Mouse (Mus musculus): Measurements from ENCODE around the gene Eef1akmt2. TPM values are rescaled to one million over a fixed set of nuclear protein-coding genes. Genes with fewer than 3 reads are reported as not detected.

Gene Eef1akmt2
- polyA plus RNA-seq, 1 experiment from 2014 or later = 64.9 TPM

DNA sequence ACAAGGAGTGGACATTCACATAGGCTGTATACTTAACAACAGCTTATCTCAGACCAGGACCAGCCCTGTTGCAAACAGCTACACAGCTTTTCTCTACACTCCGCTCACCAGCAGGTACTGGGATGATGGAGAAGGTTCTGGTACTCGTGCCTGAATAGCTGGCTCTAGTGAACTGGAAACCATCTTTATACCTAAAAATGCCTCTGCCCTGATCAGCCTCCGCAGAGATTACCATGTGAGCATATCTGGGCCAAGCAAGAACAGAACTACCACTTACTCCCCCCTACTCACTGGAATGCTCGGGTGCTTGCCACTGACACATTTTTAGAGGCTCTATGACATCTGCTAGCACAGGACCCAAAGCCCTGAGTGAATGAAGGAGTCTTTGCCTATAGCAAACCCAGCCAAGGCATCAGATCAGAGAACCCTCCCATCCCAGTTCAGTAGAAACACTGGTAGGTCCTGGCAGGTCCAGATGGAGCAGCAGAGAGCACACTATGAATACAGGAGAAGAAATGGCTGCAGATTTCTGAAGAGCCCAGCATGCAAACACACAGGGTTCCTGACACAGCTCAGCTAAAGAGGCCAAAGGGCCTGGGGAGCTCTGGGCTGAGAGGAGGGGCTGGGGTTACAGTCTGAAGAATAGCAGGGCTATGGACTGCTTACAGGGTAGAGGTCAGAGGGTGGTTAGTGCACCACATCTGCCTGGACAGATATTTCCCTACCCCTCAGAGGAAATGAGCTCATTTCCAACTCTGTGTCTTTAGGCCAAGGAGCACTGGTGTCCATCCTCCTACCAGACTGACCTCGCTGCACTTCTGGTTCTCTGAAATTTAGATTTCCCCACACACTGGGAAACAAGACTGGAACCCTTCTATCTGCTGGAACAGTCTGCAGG, 53.1 kb downstream of the Eef1akmt2 start:
- 83% methylated on average over 5 of the region's 5 CpGs for WGBS
- no peaks in the 10 kb centered on the region for H3K36me3 ChIP-seq (ENCODE audit: insufficient read depth, low read length)
- no peak overlapping the region for H3K4me2 ChIP-seq (replicated peaks; ENCODE audit: low read depth, low read length)
- H3K9ac ChIP-seq (replicated peaks; ENCODE audit: low read length) = no peak overlapping the region
- no peaks in the 10 kb centered on the region for H3K9me3 ChIP-seq (ENCODE audit: low read length)
- 0 out of 2 replicates have a peak, but pooled peaks have one; percentile 10 for ATAC-seq (ENCODE audit: low FRiP score, low TSS enrichment)
- no peak overlapping the region for H3K4me3 ChIP-seq (ENCODE audit: low read length)
- peaks cover 35% of the 10 kb centered on the region for H3K4me1 ChIP-seq (ENCODE audit: insufficient read depth, low read length)
- H3K27me3 ChIP-seq (ENCODE audit: insufficient read depth, low read length) = no peaks in the 10 kb centered on the region
- H3K27ac ChIP-seq (ENCODE audit: low read length) = peak overlapping the region; percentile 25; the same call in 1 of the 2 replicates

DNA sequence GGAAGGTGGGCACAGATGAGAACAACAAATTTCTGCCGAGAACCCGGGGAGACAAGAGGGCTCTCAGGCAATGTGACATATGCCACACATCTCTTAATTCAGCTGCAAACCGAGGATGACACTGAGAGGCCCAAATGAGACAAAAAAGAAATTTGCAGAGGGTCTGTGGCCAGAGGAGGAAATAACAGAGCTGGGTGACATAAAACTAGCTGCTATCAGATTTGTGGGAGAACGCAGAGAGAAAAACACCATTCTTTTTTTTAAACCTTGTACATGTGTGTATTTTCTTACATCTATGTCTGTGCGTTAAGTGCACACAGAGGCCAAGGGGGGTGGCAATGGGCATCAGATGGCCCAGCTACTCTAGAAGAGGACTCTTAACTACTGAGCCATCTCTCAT, 57.3 kb downstream of the Eef1akmt2 start:
- H3K9ac ChIP-seq (replicated peaks; ENCODE audit: low read length) = no peak overlapping the region
- H3K4me3 ChIP-seq (ENCODE audit: low read length) = no peak overlapping the region
- no peaks in the 10 kb centered on the region for H3K9me3 ChIP-seq (ENCODE audit: low read length)
- no peak overlapping the region for H3K4me2 ChIP-seq (replicated peaks; ENCODE audit: low read depth, low read length)
- H3K27me3 ChIP-seq (ENCODE audit: insufficient read depth, low read length) = no peaks in the 10 kb centered on the region
- no peaks in the 10 kb centered on the region for H3K36me3 ChIP-seq (ENCODE audit: insufficient read depth, low read length)
- no peak overlapping the region for H3K27ac ChIP-seq (ENCODE audit: low read length)
- 90% methylated on average over 5 of the region's 5 CpGs for WGBS
- ATAC-seq (ENCODE audit: low FRiP score, low TSS enrichment) = no peak
- H3K4me1 ChIP-seq (ENCODE audit: insufficient read depth, low read length) = peaks cover 23% of the 10 kb centered on the region

DNA sequence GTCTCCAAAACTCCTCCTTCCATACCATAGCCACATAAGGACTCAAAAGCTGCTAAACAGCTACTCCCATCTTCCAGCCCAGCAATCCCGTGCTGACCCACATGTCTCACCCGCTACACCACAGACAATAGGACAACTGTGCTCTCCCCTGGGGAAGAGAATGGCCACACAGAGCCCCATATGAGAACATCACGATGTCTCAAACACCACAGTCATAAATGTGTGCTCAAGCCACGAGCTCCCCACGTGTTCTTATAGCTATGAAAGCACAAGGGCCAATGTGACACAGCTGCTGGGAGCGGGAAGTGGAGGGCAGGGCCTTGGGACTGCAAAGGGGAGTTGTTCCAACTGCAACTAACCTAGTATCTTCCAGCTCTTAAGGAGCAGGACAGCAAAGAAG, 59.0 kb downstream of the Eef1akmt2 start:
- Histone ChIP-seq H3K27ac (ENCODE audit: low read length) (no peak overlapping the region), H3K27me3 (ENCODE audit: insufficient read depth, low read length) (no peaks in the 10 kb centered on the region), H3K4me2 (replicated peaks; ENCODE audit: low read depth, low read length) (no peak overlapping the region), H3K9me3 (ENCODE audit: low read length) (no peaks in the 10 kb centered on the region), H3K4me3 (ENCODE audit: low read length) (no peak overlapping the region), H3K4me1 (ENCODE audit: insufficient read depth, low read length) (peaks cover 16% of the 10 kb centered on the region), H3K9ac (replicated peaks; ENCODE audit: low read length) (no peak overlapping the region), H3K36me3 (ENCODE audit: insufficient read depth, low read length) (no peaks in the 10 kb centered on the region)
- ATAC-seq (ENCODE audit: low FRiP score, low TSS enrichment) = 0 out of 2 replicates have a peak, but pooled peaks have one; percentile 32
- WGBS = 53% methylated on average over 6 of the region's 6 CpGs

DNA sequence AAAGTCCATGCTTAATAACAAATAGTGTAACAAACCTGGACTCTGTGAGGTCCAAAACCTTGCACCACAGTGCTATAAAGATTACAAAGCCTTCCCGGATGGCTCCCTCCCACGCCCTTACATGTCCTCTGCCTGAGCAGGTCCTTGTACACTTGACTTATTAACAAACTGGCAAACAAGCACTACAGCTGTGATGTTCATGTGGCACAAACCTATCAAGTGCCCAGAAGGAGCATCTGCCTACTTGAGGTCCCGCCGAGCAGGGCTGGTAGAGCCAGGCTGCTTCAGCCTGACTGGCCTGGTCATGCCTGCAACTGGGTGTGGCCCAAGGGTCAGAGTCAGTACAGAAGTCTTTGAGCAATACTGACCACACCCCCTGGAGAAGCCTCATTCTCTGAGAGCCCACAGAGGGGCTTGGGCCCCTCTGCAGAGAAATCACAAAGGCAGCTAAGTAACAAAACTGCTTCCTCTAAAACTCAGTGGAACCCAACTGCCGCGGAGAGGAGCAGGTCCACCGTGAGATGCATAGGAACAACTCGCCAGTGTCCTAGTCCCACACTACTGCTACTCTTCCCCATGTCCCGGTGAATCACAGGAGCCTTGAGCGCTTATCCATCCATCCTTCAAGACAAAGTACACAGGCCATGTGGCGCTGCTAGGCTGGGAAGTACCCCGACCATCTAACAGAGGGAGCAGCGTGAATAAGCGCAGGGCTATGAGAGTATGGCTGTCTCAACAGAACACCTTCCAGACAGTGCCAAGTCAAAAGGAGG, 61.8 kb downstream of the Eef1akmt2 start:
- peaks cover 32% of the 10 kb centered on the region for H3K4me1 ChIP-seq (ENCODE audit: insufficient read depth, low read length)
- no peak overlapping the region for H3K9ac ChIP-seq (replicated peaks; ENCODE audit: low read length)
- H3K27ac ChIP-seq (ENCODE audit: low read length) = no peak overlapping the region
- no peak overlapping the region for H3K4me2 ChIP-seq (replicated peaks; ENCODE audit: low read depth, low read length)
- ATAC-seq (ENCODE audit: low FRiP score, low TSS enrichment) = no peak
- 85% methylated on average over 14 of the region's 14 CpGs for WGBS
- H3K36me3 ChIP-seq (ENCODE audit: insufficient read depth, low read length) = no peaks in the 10 kb centered on the region
- no peak overlapping the region for H3K4me3 ChIP-seq (ENCODE audit: low read length)
- no peaks in the 10 kb centered on the region for H3K27me3 ChIP-seq (ENCODE audit: insufficient read depth, low read length)
- no peaks in the 10 kb centered on the region for H3K9me3 ChIP-seq (ENCODE audit: low read length)

DNA sequence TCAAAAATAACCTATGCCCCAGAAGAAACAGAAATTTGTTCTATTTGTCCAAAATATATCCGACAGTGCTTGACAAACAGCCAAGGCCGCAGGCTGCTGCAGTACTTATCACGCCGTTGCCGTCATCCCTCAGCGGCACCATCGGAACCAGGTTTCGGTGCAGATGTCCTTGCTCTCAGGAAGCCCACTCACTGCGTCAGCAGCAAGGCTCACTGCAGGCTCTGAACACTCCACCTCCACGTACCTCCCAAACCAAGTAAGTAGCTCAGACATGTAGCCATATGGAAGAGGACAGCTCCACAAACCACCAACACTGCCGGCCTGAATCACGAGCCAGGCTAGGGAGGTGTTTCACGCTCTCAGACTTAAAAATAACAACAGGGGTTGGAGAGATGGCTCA, 63.6 kb downstream of the Eef1akmt2 start:
- Histone ChIP-seq H3K9me3 (ENCODE audit: low read length) (no peaks in the 10 kb centered on the region), H3K27ac (ENCODE audit: low read length) (no peak overlapping the region), H3K4me2 (replicated peaks; ENCODE audit: low read depth, low read length) (no peak overlapping the region), H3K36me3 (ENCODE audit: insufficient read depth, low read length) (no peaks in the 10 kb centered on the region), H3K27me3 (ENCODE audit: insufficient read depth, low read length) (no peaks in the 10 kb centered on the region), H3K9ac (replicated peaks; ENCODE audit: low read length) (no peak overlapping the region), H3K4me3 (ENCODE audit: low read length) (no peak overlapping the region), H3K4me1 (ENCODE audit: insufficient read depth, low read length) (peaks cover 42% of the 10 kb centered on the region)
- 91% methylated on average over 13 of the region's 13 CpGs for WGBS
- ATAC-seq (ENCODE audit: low FRiP score, low TSS enrichment) = no peak

DNA sequence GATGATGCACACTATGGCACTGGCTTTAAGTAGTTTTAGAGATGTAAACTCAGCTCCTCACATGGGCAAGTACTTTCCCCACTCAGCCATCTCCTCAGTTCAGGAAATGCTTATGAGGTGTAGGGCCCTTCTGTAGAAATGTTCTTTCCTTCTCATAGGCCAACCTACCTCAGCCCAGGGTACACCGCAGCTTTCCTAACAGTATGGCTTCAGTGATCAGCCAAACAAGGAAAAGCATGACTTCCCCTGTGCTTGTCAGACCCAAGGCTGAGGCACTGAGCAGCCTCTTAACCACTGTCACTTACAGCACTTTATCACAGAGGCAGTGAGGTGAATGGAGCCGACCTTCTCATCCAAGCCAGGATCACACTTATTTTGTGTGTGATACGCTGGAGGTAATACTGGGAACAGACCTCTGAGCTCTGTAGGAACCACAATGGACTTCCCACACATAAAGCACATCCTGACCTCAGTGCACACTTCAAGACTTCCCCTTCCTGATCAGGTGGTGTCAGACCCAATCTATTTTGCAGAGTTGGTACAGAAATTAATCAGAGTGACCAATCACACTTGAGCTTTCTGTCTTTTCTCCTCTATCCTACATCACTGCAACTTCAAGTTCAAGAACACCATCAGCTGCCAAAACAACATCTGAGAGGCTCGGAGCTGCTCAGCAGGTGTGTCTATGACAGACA, 64.8 kb downstream of the Eef1akmt2 start:
- Histone ChIP-seq H3K4me1 (ENCODE audit: insufficient read depth, low read length) (peaks cover 39% of the 10 kb centered on the region), H3K36me3 (ENCODE audit: insufficient read depth, low read length) (no peaks in the 10 kb centered on the region), H3K27ac (ENCODE audit: low read length) (peak overlapping the region; percentile 46; the same call in 1 of the 2 replicates), H3K9me3 (ENCODE audit: low read length) (no peaks in the 10 kb centered on the region), H3K9ac (replicated peaks; ENCODE audit: low read length) (no peak overlapping the region), H3K27me3 (ENCODE audit: insufficient read depth, low read length) (no peaks in the 10 kb centered on the region), H3K4me2 (replicated peaks; ENCODE audit: low read depth, low read length) (no peak overlapping the region), H3K4me3 (ENCODE audit: low read length) (no peak overlapping the region)
- WGBS = 81% methylated on average over 4 of the region's 4 CpGs
- no peak for ATAC-seq (ENCODE audit: low FRiP score, low TSS enrichment)

DNA sequence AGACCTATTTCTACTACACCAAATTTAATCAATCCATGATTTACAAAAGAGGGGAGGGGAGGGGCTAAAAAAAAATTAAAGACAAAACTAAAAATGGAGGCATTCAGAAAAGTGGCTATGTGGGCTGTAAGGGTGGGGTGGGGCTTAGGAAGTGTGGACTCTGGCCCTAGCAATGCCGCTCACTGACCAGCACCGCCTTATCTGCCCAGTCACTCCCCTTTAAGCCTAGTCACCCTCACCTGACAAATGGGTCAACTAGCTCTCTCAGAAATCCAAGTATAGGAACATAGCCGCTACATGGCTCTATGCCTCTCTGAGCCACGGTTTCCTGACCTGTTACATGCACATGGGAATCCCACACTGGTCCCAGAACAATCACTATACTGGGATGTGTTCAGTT, 65.5 kb downstream of the Eef1akmt2 start:
- Histone ChIP-seq H3K9ac (replicated peaks; ENCODE audit: low read length) (no peak overlapping the region), H3K9me3 (ENCODE audit: low read length) (no peaks in the 10 kb centered on the region), H3K27ac (ENCODE audit: low read length) (peak overlapping the region; percentile 67), H3K4me3 (ENCODE audit: low read length) (no peak overlapping the region), H3K36me3 (ENCODE audit: insufficient read depth, low read length) (no peaks in the 10 kb centered on the region), H3K4me1 (ENCODE audit: insufficient read depth, low read length) (peaks cover 39% of the 10 kb centered on the region), H3K4me2 (replicated peaks; ENCODE audit: low read depth, low read length) (no peak overlapping the region), H3K27me3 (ENCODE audit: insufficient read depth, low read length) (no peaks in the 10 kb centered on the region)
- WGBS = 84% methylated on average over 4 of the region's 4 CpGs
- no peak for ATAC-seq (ENCODE audit: low FRiP score, low TSS enrichment)

DNA sequence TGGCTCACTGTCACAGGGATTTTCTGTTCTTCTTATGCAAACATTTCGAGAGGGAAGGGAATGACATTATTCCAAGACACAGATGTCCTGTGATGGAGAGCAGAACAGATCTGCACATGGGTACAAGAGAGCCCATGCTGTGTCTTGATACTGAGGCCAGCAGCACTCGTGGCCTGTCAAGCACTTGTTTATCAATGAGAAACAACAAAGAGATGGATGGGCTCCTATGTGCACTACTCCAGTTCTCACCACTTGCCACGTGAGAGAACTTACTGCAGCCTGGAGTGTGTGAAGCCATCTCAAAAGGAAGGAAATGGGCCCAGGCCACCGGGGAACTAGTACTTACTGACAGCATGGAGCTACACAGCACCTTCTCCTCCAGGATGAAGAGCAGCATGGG, 66.0 kb downstream of the Eef1akmt2 start:
- ATAC-seq (ENCODE audit: low FRiP score, low TSS enrichment) = 0 out of 2 replicates have a peak, but pooled peaks have one; percentile 14
- H3K27ac ChIP-seq (ENCODE audit: low read length) = peak overlapping the region; percentile 67

DNA sequence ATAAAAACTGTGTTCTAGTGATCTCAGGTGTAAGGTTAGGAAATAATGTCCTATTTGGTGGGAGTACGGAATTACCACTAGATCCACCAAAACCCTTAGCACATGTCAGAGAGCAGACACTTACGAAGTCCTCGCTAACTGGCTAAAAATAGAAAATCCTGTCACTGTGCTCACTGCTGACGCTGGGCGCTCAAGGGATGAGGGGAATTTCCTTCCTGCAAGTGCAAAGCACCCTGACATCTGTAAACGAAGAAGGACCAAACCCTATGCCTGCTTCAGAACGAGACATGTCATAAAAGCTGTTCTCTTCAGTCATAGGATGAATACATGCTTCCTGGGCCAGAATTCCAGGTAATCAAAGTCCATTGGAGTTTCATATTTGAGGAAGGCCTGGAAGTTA, 66.5 kb downstream of the Eef1akmt2 start:
- Histone ChIP-seq H3K9ac (replicated peaks; ENCODE audit: low read length) (no peak overlapping the region), H3K4me3 (ENCODE audit: low read length) (no peak overlapping the region), H3K4me1 (ENCODE audit: insufficient read depth, low read length) (peaks cover 49% of the 10 kb centered on the region), H3K9me3 (ENCODE audit: low read length) (no peaks in the 10 kb centered on the region), H3K27ac (ENCODE audit: low read length) (peak overlapping the region; percentile 67), H3K27me3 (ENCODE audit: insufficient read depth, low read length) (no peaks in the 10 kb centered on the region), H3K36me3 (ENCODE audit: insufficient read depth, low read length) (no peaks in the 10 kb centered on the region), H3K4me2 (replicated peaks; ENCODE audit: low read depth, low read length) (no peak overlapping the region)
- ATAC-seq (ENCODE audit: low FRiP score, low TSS enrichment) = no peak; the same call in 1 of the 2 replicates
- WGBS = 34% methylated on average over 7 of the region's 7 CpGs

More for the DNA sequence above, 66.0 kb downstream of the Eef1akmt2 start:
- Histone ChIP-seq H3K36me3 (ENCODE audit: insufficient read depth, low read length) (no peaks in the 10 kb centered on the region), H3K9ac (replicated peaks; ENCODE audit: low read length) (no peak overlapping the region), H3K9me3 (ENCODE audit: low read length) (no peaks in the 10 kb centered on the region), H3K4me3 (ENCODE audit: low read length) (no peak overlapping the region), H3K4me1 (ENCODE audit: insufficient read depth, low read length) (peaks cover 44% of the 10 kb centered on the region), H3K4me2 (replicated peaks; ENCODE audit: low read depth, low read length) (no peak overlapping the region), H3K27me3 (ENCODE audit: insufficient read depth, low read length) (no peaks in the 10 kb centered on the region)
- whole genome bisulfite sequencing = 40% methylated on average over 4 of the region's 4 CpGs
